Mouse (Mus musculus): Measurements from ENCODE around the gene Rora.

DNA sequence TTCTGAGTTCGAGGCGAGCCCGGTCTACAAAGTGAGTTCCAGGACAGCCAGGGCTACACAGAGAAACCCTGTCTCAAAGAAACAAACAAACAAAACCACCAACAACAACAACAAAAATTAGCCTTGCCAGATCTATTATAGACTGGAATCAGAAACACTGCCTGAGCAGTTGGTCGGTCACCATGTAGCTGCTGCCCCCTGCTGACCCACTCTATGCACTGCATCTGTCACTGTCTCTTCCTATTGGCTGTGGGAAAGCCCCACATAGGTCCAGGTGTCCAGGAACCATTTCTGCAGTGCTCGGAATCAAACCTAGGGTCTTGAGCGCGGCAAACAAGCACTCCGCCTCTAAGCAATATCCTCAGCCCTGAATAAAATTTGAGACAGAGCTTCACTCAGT is 714.5 kb downstream of the Rora start:
- TF ChIP-seq POLR2A (IDR thresholded peaks at IDR 0.05; ENCODE audit: borderline replicate concordance, control insufficient read depth, low read depth, low read length) (no peak), CTCF (IDR thresholded peaks at IDR 0.05; ENCODE audit: control insufficient read depth, insufficient read depth, low read length) (peak; percentile 86)
